Mouse (Mus musculus): ENCODE measurements at regions not wholly inside any gene's neighbourhood (a gene's known extent, or its start where the extent isn't known, plus 50 kb on each side); places are given as distances from the start of the nearest gene placed in this dataset.
A peak's percentile ranks its signal among the peaks of the same experiment; 100 is the strongest.

DNA sequence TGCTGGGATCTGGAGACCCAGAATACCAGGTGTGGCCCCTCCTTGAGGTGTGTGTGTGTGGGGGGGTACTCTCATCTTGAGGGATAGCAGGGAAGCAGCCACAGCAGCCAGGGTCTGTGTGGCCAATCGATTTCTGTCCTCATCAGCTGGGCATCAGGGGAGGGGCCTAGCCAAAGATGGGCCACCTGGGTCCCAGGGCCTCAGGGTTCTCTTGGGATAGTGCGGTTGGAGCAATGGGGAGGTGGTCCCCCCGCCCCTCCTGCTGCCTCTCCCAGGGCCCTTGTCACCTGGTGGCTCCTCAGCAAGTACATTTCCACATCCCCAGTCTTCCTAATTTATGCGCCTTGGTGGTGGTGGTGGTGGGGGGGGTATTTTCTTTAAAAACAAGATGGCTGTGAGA lies 55.4 kb downstream of the Uncx start:
- H3K36me3 ChIP-seq = no peaks in the 10 kb centered on the region
- H3K9me3 ChIP-seq (replicated peaks) = no peaks in the 10 kb centered on the region
- peaks cover 27% of the 10 kb centered on the region for H3K4me1 ChIP-seq
- H3K4me2 ChIP-seq (replicated peaks) = peak overlapping the region; percentile 46
- H3K4me3 ChIP-seq (replicated peaks) = no peak overlapping the region
- H3K9ac ChIP-seq = no peak overlapping the region
- no peak overlapping the region for H3K27ac ChIP-seq (replicated peaks)
- H3K27me3 ChIP-seq = peaks cover 68% of the 10 kb centered on the region
- ATAC-seq (ENCODE audit: insufficient number of reproducible peaks, low FRiP score, low TSS enrichment, low read depth) = no peak
- 29% methylated on average over 4 of the region's 4 CpGs for WGBS

DNA sequence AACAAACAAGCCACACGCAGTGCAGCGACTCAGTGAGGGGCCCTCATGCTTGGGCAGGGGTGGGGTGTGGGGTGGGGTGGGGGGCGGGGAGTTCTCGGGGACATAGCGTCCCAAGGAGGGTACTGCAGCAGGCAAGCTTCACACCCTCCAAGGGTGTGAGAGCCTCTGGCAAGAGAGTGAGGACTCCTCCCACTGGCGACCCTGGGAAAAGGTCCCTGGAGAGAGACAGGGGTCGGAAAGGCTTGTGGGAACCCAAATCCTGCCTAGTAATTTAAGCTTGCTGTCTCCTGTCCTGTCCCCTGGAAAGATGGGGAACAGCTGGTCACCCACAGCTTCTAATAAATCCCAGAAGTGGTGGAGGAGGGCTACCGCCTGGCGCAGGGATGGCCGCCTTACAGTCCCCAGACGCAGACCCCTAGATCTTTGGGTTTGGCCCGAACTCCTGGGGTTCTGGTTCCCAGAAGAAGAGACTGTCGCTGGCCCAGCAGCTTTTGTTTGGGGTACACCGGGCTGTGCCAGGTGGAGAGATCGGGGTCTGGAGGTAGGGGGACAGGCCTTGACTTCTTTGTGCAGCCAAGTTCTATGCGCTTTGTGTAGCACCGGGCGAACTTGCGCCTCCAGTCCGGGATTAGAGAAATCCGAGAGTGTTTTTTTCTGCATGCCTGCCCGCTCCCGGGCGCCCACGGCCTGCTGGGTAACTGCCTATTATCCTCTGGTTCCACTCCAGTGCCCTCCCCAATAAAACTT lies 56.1 kb downstream of the Uncx start:
- H3K9me3 ChIP-seq (replicated peaks) = no peaks in the 10 kb centered on the region
- H3K4me3 ChIP-seq (replicated peaks) = peak overlapping the region; percentile 27
- H3K27ac ChIP-seq (replicated peaks) = peak overlapping the region; percentile 55
- peak overlapping the region; percentile 46 for H3K4me2 ChIP-seq (replicated peaks)
- ATAC-seq (ENCODE audit: insufficient number of reproducible peaks, low FRiP score, low TSS enrichment, low read depth) = peak; percentile 55; the same call in 1 of the 2 replicates
- no peak overlapping the region for H3K9ac ChIP-seq
- H3K27me3 ChIP-seq = peaks cover 66% of the 10 kb centered on the region
- WGBS = 2% methylated on average over 25 of the region's 25 CpGs
- H3K36me3 ChIP-seq = no peaks in the 10 kb centered on the region
- peaks cover 28% of the 10 kb centered on the region for H3K4me1 ChIP-seq

DNA sequence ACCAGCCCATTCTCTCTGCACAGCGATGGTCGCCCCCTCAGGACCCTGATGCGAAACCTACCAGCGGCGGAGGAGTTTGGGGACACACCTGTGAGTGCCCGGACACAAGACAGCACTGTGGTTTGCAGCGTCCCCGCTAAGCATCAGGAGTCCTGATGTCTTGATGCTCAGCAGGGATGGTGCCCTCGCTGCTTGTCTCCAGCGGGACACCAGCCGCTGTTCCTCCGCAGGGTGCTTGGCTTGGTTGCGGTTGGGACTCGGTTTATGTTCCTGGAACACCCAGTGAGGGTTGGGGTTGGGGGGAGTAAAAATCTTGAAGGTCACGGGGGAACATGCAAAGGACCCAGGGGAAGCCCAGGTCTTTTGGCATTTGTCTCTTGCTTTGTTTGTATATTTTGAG lies 56.9 kb downstream of the Uncx start:
- peaks cover 61% of the 10 kb centered on the region for H3K27me3 ChIP-seq
- H3K4me2 ChIP-seq (replicated peaks) = peak overlapping the region; percentile 46; the same call in 1 of the 2 replicates
- no peaks in the 10 kb centered on the region for H3K36me3 ChIP-seq
- no peak for ATAC-seq (ENCODE audit: insufficient number of reproducible peaks, low FRiP score, low TSS enrichment, low read depth)
- no peak overlapping the region for H3K27ac ChIP-seq (replicated peaks)
- peaks cover 25% of the 10 kb centered on the region for H3K4me1 ChIP-seq
- H3K4me3 ChIP-seq (replicated peaks) = no peak overlapping the region
- no peak overlapping the region for H3K9ac ChIP-seq
- H3K9me3 ChIP-seq (replicated peaks) = no peaks in the 10 kb centered on the region
- 6% methylated on average over 15 of the region's 15 CpGs for WGBS

- H3K36me3 ChIP-seq = no peaks in the 10 kb centered on the region
Measured at GRCm38 (mm10) chr5:139602860-139603259, 59.6 kb downstream of the Uncx start.

DNA sequence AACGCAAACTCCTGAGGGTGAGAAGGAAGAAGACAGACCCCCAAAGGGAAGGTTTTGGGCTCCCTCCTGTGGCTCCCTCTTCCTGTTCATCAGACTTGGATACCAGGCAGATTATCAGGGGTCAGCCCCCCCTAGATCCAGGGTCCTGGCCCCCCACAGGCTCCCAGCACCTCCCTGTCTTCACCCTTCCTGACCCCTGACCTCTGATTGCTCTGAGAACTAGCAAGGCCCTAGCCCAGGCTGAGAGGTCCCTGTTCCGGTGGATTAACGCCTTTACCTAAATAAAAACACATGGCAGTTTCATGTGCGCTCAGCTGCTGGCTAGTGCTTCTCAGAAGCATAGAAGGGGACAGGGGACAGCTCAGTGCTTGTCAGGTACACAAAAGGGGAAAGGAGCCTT lies 60.2 kb downstream of the Uncx start:
- no peak overlapping the region for H3K4me3 ChIP-seq (replicated peaks)
- no peak overlapping the region for H3K4me2 ChIP-seq (replicated peaks)
- H3K27me3 ChIP-seq = peaks cover 46% of the 10 kb centered on the region
- no peak overlapping the region for H3K27ac ChIP-seq (replicated peaks)
- no peak overlapping the region for H3K9ac ChIP-seq
- no peaks in the 10 kb centered on the region for H3K9me3 ChIP-seq (replicated peaks)
- H3K36me3 ChIP-seq = no peaks in the 10 kb centered on the region
- WGBS = 23% methylated on average over 4 of the region's 4 CpGs
- no peak for ATAC-seq (ENCODE audit: insufficient number of reproducible peaks, low FRiP score, low TSS enrichment, low read depth)
- peaks cover 22% of the 10 kb centered on the region for H3K4me1 ChIP-seq

More at GRCm38 (mm10) chr5:139602860-139603259, 59.6 kb downstream of the Uncx start:
- 72% methylated on average over 4 of the region's 4 CpGs for WGBS
- Histone ChIP-seq H3K4me3 (replicated peaks) (no peak overlapping the region), H3K9ac (no peak overlapping the region), H3K27ac (replicated peaks) (no peak overlapping the region), H3K9me3 (replicated peaks) (no peaks in the 10 kb centered on the region), H3K4me1 (peaks cover 25% of the 10 kb centered on the region), H3K27me3 (peaks cover 52% of the 10 kb centered on the region), H3K4me2 (replicated peaks) (no peak overlapping the region)
- ATAC-seq (ENCODE audit: insufficient number of reproducible peaks, low FRiP score, low TSS enrichment, low read depth) = no peak

DNA sequence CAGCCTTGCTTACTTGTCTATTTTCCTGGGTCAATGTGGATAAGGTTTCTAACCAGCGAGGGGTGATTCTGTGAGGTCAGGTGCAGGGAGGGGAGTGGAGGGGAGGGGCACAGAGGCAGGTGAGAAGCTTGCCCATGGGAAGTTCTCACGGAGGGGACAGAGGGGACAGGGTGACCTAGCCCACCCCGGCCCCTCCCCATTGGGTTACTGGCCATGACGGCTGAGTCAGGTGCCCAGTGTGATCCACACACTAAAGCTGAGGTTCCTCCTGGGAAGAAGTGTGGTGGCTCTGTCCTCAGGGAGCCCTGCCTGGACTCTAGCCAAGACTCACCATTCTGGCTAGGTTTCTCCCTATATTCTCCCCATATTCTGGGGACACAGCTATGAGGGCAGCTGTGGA lies 61.0 kb downstream of the Uncx start:
- ATAC-seq (ENCODE audit: insufficient number of reproducible peaks, low FRiP score, low TSS enrichment, low read depth) = no peak
- peaks cover 38% of the 10 kb centered on the region for H3K27me3 ChIP-seq
- H3K4me2 ChIP-seq (replicated peaks) = no peak overlapping the region
- H3K9me3 ChIP-seq (replicated peaks) = no peaks in the 10 kb centered on the region
- no peak overlapping the region for H3K27ac ChIP-seq (replicated peaks)
- no peak overlapping the region for H3K4me3 ChIP-seq (replicated peaks)
- WGBS = 55% methylated on average over 4 of the region's 4 CpGs
- no peak overlapping the region for H3K9ac ChIP-seq
- H3K4me1 ChIP-seq = peaks cover 14% of the 10 kb centered on the region
- no peaks in the 10 kb centered on the region for H3K36me3 ChIP-seq

DNA sequence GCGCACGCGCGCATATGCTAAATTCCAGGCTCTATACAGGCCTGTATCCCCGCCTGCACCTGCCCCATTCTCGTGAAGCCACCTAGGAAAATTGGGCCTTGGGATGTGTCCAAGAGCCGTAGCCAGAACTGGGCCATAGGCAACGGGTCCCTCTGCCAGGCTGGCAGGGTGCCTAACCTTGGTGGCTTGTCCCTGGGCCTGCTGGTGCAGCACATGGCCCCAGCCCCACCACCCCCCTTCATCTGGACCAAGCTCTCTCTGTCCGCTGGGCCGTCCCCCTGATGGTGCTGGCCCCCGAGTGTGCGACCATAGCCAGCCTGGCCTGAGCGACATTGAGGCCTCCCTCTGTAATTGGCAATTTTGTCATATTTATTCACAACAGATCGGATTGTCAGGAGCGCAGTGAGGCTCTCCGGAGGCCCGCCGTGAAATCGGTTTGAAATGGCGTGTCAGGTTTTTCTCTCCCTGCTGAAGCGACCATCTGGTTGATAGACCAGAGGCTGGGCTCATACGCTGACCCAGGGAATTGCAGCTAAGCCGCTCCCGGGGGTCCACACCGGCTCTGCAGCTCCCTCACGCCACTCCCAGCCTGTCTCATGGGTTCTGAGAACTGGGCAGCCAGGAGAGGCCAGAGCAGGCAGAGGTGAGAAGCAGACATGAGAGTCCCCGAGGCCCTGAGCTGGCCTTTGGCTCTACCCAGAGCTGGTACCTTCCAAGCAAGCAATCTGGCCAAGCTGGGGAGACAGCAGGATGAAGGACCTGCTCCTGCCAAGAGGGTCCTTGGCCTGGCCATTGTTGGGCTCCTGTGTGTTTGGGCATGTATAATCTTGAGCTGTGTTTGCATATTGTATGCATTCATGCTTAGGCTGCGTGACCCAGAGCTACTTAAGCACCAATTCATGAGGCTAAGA lies 67.6 kb downstream of the Uncx start:
- H3K27ac ChIP-seq (replicated peaks) = no peak overlapping the region
- H3K27me3 ChIP-seq = peaks cover 5% of the 10 kb centered on the region; the same call in 1 of the 2 replicates
- 42% methylated on average over 28 of the region's 28 CpGs for WGBS
- no peak overlapping the region for H3K9ac ChIP-seq
- ATAC-seq (ENCODE audit: insufficient number of reproducible peaks, low FRiP score, low TSS enrichment, low read depth) = no peak
- H3K36me3 ChIP-seq = no peaks in the 10 kb centered on the region
- H3K4me1 ChIP-seq = peaks cover 3% of the 10 kb centered on the region
- H3K4me3 ChIP-seq (replicated peaks) = no peak overlapping the region
- no peak overlapping the region for H3K4me2 ChIP-seq (replicated peaks)
- no peaks in the 10 kb centered on the region for H3K9me3 ChIP-seq (replicated peaks)

- 73% methylated on average over 5 of the region's 5 CpGs for WGBS
- ATAC-seq (ENCODE audit: insufficient number of reproducible peaks, low FRiP score, low TSS enrichment, low read depth) = no peak
- no peak overlapping the region for H3K9ac ChIP-seq
- no peak overlapping the region for H3K4me3 ChIP-seq (replicated peaks)
- H3K4me2 ChIP-seq (replicated peaks) = no peak overlapping the region
- peaks cover 3% of the 10 kb centered on the region for H3K4me1 ChIP-seq
- H3K27ac ChIP-seq (replicated peaks) = no peak overlapping the region
- H3K27me3 ChIP-seq = peaks cover 6% of the 10 kb centered on the region
- no peaks in the 10 kb centered on the region for H3K9me3 ChIP-seq (replicated peaks)
- H3K36me3 ChIP-seq = no peaks in the 10 kb centered on the region
Measured at GRCm38 (mm10) chr5:139612224-139612623, 68.9 kb downstream of the Uncx start.

- H3K4me1 ChIP-seq = peaks cover 3% of the 10 kb centered on the region
- H3K36me3 ChIP-seq = no peaks in the 10 kb centered on the region
- ATAC-seq (ENCODE audit: insufficient number of reproducible peaks, low FRiP score, low TSS enrichment, low read depth) = no peak
- H3K27ac ChIP-seq (replicated peaks) = no peak overlapping the region
- H3K4me3 ChIP-seq (replicated peaks) = no peak overlapping the region
- no peak overlapping the region for H3K9ac ChIP-seq
- 71% methylated on average over 6 of the region's 6 CpGs for WGBS
- H3K9me3 ChIP-seq (replicated peaks) = no peaks in the 10 kb centered on the region
- H3K27me3 ChIP-seq = peaks cover 10% of the 10 kb centered on the region
- no peak overlapping the region for H3K4me2 ChIP-seq (replicated peaks)
Measured at GRCm38 (mm10) chr5:139612676-139613075, 69.4 kb downstream of the Uncx start.

- H3K9ac ChIP-seq = no peak overlapping the region
- H3K27me3 ChIP-seq = peaks cover 18% of the 10 kb centered on the region
- H3K4me1 ChIP-seq = peaks cover 3% of the 10 kb centered on the region
- WGBS = 59% methylated on average over 5 of the region's 5 CpGs
- H3K4me2 ChIP-seq (replicated peaks) = no peak overlapping the region
- no peak overlapping the region for H3K27ac ChIP-seq (replicated peaks)
- ATAC-seq (ENCODE audit: insufficient number of reproducible peaks, low FRiP score, low TSS enrichment, low read depth) = no peak
- H3K9me3 ChIP-seq (replicated peaks) = no peaks in the 10 kb centered on the region
- no peaks in the 10 kb centered on the region for H3K36me3 ChIP-seq
- no peak overlapping the region for H3K4me3 ChIP-seq (replicated peaks)
Measured at GRCm38 (mm10) chr5:139613601-139614000, 70.3 kb downstream of the Uncx start.

GRCm38 (mm10) chr5:139619301-139620161 lies 76.2 kb downstream of the Uncx start:
- H3K9ac ChIP-seq = no peak overlapping the region
- H3K36me3 ChIP-seq = no peaks in the 10 kb centered on the region
- H3K4me3 ChIP-seq (replicated peaks) = no peak overlapping the region
- WGBS = 27% methylated on average over 36 of the region's 36 CpGs
- H3K9me3 ChIP-seq (replicated peaks) = no peaks in the 10 kb centered on the region
- H3K27ac ChIP-seq (replicated peaks) = no peak overlapping the region
- H3K4me2 ChIP-seq (replicated peaks) = no peak overlapping the region
- H3K4me1 ChIP-seq = peaks cover 8% of the 10 kb centered on the region
- H3K27me3 ChIP-seq = peaks cover 23% of the 10 kb centered on the region
- ATAC-seq (ENCODE audit: insufficient number of reproducible peaks, low FRiP score, low TSS enrichment, low read depth) = peak; percentile 21; the same call in 1 of the 2 replicates

All from embryonic facial prominence, embryonic 15.5 days (tissue).